Mouse (Mus musculus) kidney, postnatal 0 days (tissue): ENCODE data around the gene Plxna1. TPM values are rescaled to one million over a fixed set of nuclear protein-coding genes. Genes with fewer than 3 reads are reported as not detected.
A peak's percentile ranks its signal among the peaks of the same experiment; 100 is the strongest.

ENCODE experiments used
- ATAC-seq: fragments of 200-750 bp; cut with Nextera tagmentation; replicated peaks from 2 replicates; pipeline ENCODE4 v1.8.0; 2017; ENCODE audit warnings: low read depth, moderate number of reproducible peaks, moderate TSS enrichment, moderate library complexity; ENCODE audit not compliant: low FRiP score
- DNase-seq: peaks from one replicate; pipeline ENCODE4 v3.0.0-alpha.2; 2016; ENCODE audit warnings: low spot score
- H3K27ac ChIP-seq: fragments of 300-500 bp; sonication (generic); 2 replicates; pipeline ENCODE4 v1.5.1; 2014; ENCODE audit warnings: mild to moderate bottlenecking
- H3K27me3 ChIP-seq: fragments of 300-500 bp; sonication (generic); 2 replicates; pipeline ENCODE4 v1.6.1; 2014; ENCODE audit warnings: low read length, mixed read lengths; ENCODE audit not compliant: insufficient read depth
- H3K36me3 ChIP-seq: fragments of 300-500 bp; sonication (generic); 2 replicates; pipeline ENCODE4 v1.6.1; 2014; ENCODE audit warnings: low read length, mixed read lengths; ENCODE audit not compliant: insufficient read depth
- H3K4me1 ChIP-seq: fragments of 300-500 bp; sonication (generic); replicated peaks from 2 replicates; pipeline ENCODE4 v1.6.1; 2014; ENCODE audit warnings: antibody characterized with exemption, low read length, mixed read lengths; ENCODE audit not compliant: insufficient read depth
- H3K4me2 ChIP-seq: fragments of 300-500 bp; sonication (generic); 2 replicates; pipeline ENCODE4 v1.6.1; 2014; ENCODE audit warnings: mild to moderate bottlenecking, low read length, moderate library complexity, mixed read lengths
- H3K4me3 ChIP-seq: fragments of 300-500 bp; sonication (generic); replicated peaks from 2 replicates; pipeline ENCODE4 v1.5.1; 2014; ENCODE audit warnings: low read depth, low read length
- H3K9ac ChIP-seq: fragments of 300-500 bp; sonication (generic); 2 replicates; pipeline ENCODE4 v1.6.1; 2014; ENCODE audit warnings: low read depth, low read length
- H3K9me3 ChIP-seq: fragments of 300-500 bp; sonication (generic); replicated peaks from 2 replicates; pipeline ENCODE4 v1.6.1; 2016; ENCODE audit warnings: low read length, inconsistent platforms, mixed read lengths
- CTCF ChIP-seq: IDR thresholded peaks from 2 replicates; pipeline ENCODE4 v1.5.1; 2016; ENCODE audit warnings: antibody characterized with exemption, low read depth, mild to moderate bottlenecking, moderate library complexity
- WGBS: fragments of 180-500 bp; shearing (Covaris S2); extraction: QIAGEN DNeasy Blood & Tissue Kit; methylation state at CpG from one replicate; pipeline ENCODE4 v1.1.7; 2014; 5-methylcytosine and 5-hydroxymethylcytosine counted together
- polyA plus RNA-seq: library from polyadenylated mRNA; unstranded; fragments of >200 nt; fragmentation: Nextera tagmentation; extraction: Ambion mirVana; gene quantifications from 2 replicates; pipeline ENCODE4 v1.2.1, GENCODE M21; 2015

The Plxna1 gene
- polyA plus RNA-seq, 1 experiment from 2014 or later: 16.9 TPM

DNA sequence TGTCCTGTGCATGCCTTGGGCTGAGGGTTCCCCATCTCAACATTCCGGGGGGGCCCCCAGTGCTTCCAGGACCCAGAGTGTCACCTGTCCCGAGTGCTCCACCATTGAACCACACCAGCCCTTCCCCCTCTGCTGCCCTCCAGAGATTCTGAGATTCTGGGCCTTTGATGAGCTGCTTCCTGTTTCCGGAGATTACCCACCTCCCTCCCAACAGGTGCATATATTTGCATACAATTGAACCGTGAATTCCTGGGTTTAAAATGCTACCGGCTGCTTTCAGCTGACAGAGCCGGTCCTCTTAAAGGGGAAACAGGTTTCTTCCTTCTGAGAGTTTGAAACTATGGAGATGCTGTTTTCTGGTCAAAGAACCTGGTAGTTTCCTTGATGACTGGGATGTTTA lies 74.3 kb downstream of the Plxna1 start:
- no peaks in the 10 kb centered on the region for H3K9me3 ChIP-seq
- no peak overlapping the region for H3K9ac ChIP-seq
- H3K4me2 ChIP-seq: no peak overlapping the region
- H3K36me3 ChIP-seq: no peaks in the 10 kb centered on the region
- ATAC-seq: no peak
- no peaks in the 10 kb centered on the region for H3K27me3 ChIP-seq
- no peak for TF ChIP-seq CTCF
- 9% methylated on average over 6 of the region's 6 CpGs for WGBS
- H3K4me3 ChIP-seq: no peak overlapping the region
- DNase-seq: no peak
- H3K27ac ChIP-seq: no peak overlapping the region
- H3K4me1 ChIP-seq: no peaks in the 10 kb centered on the region

DNA sequence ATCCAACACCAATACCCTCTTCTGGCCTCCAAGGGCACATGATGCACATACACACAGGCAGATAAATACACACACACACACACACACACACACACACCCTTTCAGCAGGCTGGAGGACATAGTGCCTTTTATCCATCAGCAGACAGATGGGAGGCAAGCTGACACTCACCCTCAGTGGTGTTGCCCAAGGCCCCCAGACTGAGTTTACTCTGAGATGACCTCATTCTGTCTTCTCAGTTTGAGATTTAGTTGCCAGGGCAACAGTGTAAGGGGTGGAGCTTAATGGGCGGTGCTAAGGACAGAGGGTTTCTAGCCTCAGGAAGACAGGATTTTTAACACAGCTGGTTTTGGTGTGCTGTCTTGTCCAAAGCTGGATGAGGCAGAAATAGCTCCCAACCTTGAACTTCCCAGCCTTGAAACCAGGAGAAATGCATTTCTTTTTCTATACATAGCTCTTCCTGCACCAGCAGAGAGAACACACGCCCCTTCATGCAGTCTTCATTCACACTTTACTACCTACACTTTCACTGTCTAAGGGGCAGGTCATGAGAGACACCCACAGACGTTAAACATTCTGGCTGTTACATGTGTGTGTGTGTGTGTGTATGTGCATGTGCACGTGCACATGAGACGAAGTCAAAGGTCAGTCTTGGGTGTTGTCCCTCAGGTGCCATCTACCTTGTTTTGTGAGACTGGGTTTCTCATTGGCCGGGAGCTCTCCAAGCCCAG lies 75.6 kb downstream of the Plxna1 start:
- Histone ChIP-seq H3K9ac (no peak overlapping the region), H3K4me3 (no peak overlapping the region), H3K27ac (no peak overlapping the region), H3K4me1 (0 out of 2 replicates have a peak, but pooled peaks cover 1% of the 10 kb centered on the region), H3K27me3 (no peaks in the 10 kb centered on the region), H3K9me3 (no peaks in the 10 kb centered on the region), H3K36me3 (no peaks in the 10 kb centered on the region), H3K4me2 (no peak overlapping the region)
- 54% methylated on average over 6 of the region's 6 CpGs for WGBS
- no peak for TF ChIP-seq CTCF
- peak; percentile 57; the same call in 1 of the 2 replicates for ATAC-seq
- peak; percentile 55 for DNase-seq

GRCm38 (mm10) chr6:89286286-89286655 lies 76.1 kb downstream of the Plxna1 start:
- H3K9me3 ChIP-seq: no peaks in the 10 kb centered on the region
- no peak overlapping the region for H3K4me2 ChIP-seq
- ATAC-seq: no peak
- no peak for DNase-seq
- 0 out of 2 replicates have a peak, but pooled peaks cover 6% of the 10 kb centered on the region for H3K4me1 ChIP-seq
- no peaks in the 10 kb centered on the region for H3K36me3 ChIP-seq
- H3K27ac ChIP-seq: no peak overlapping the region
- H3K9ac ChIP-seq: no peak overlapping the region
- no peak overlapping the region for H3K4me3 ChIP-seq
- no peak for TF ChIP-seq CTCF
- 62% methylated on average over 3 of the region's 3 CpGs for WGBS
- no peaks in the 10 kb centered on the region for H3K27me3 ChIP-seq

- H3K27me3 ChIP-seq: no peaks in the 10 kb centered on the region
- H3K9ac ChIP-seq: no peak overlapping the region
- 56% methylated on average over 9 of the region's 9 CpGs for WGBS
- H3K27ac ChIP-seq: no peak overlapping the region
- H3K4me1 ChIP-seq: 0 out of 2 replicates have a peak, but pooled peaks cover 6% of the 10 kb centered on the region
- no peaks in the 10 kb centered on the region for H3K9me3 ChIP-seq
- TF ChIP-seq CTCF: no peak
- DNase-seq: no peak
- no peak overlapping the region for H3K4me2 ChIP-seq
- H3K36me3 ChIP-seq: no peaks in the 10 kb centered on the region
- ATAC-seq: no peak
- no peak overlapping the region for H3K4me3 ChIP-seq
Measured at GRCm38 (mm10) chr6:89285561-89286285, 76.7 kb downstream of the Plxna1 start.

DNA sequence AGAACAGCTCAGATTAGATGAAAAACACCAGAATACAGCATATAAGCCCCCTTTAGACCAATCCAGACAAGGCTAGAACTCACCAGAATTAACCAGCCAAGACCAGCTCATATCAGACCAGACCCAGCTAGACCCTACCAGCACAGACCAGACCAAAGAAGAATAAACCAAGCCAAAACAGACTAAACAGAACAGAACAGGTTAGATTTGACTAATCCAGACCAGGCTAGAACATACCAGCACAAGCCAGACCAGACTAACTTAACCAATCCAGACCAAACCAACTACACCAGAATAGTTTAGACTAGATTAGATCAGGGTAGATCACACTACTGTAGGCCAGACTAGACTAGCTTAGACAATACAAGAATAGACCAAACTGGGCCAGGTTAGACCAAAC lies 77.3 kb downstream of the Plxna1 start:
- no peak for ATAC-seq
- TF ChIP-seq CTCF: no peak

DNA sequence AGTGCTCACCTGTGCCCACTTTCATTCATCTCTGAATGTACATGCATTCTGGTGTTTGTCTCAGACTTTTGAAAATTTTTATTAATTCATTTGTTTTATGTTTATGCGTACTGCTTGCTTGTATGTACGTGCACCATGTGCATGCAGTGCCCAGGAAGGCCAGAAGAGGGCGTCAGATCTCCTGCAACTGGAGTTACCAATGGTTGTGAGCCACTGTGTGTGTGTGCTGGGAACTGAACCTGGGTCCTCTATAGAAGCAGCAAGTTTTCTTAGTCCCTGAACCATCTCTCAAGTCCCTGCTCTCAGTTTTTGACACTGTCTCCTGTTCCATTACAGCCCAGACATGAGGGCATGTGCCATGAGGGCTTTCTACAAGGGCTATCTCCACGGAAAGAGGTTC lies 79.3 kb downstream of the Plxna1 start:
- Histone ChIP-seq H3K4me3 (no peak overlapping the region), H3K4me1 (0 out of 2 replicates have a peak, but pooled peaks cover 6% of the 10 kb centered on the region), H3K9me3 (no peaks in the 10 kb centered on the region), H3K27ac (no peak overlapping the region), H3K9ac (no peak overlapping the region), H3K4me2 (no peak overlapping the region), H3K27me3 (no peaks in the 10 kb centered on the region), H3K36me3 (no peaks in the 10 kb centered on the region)
- DNase-seq: no peak
- WGBS: 93% methylated on average over 4 of the region's 4 CpGs
- ATAC-seq: no peak
- no peak for TF ChIP-seq CTCF

More for the DNA sequence above, 77.3 kb downstream of the Plxna1 start:
- Histone ChIP-seq H3K9ac (no peak overlapping the region), H3K4me3 (no peak overlapping the region), H3K4me2 (no peak overlapping the region), H3K36me3 (no peaks in the 10 kb centered on the region), H3K9me3 (no peaks in the 10 kb centered on the region), H3K27me3 (no peaks in the 10 kb centered on the region), H3K4me1 (0 out of 2 replicates have a peak, but pooled peaks cover 6% of the 10 kb centered on the region), H3K27ac (no peak overlapping the region)
- no peak for DNase-seq
